Mouse (Mus musculus): ENCODE results near the gene Adss.

Gene Adss

DNA sequence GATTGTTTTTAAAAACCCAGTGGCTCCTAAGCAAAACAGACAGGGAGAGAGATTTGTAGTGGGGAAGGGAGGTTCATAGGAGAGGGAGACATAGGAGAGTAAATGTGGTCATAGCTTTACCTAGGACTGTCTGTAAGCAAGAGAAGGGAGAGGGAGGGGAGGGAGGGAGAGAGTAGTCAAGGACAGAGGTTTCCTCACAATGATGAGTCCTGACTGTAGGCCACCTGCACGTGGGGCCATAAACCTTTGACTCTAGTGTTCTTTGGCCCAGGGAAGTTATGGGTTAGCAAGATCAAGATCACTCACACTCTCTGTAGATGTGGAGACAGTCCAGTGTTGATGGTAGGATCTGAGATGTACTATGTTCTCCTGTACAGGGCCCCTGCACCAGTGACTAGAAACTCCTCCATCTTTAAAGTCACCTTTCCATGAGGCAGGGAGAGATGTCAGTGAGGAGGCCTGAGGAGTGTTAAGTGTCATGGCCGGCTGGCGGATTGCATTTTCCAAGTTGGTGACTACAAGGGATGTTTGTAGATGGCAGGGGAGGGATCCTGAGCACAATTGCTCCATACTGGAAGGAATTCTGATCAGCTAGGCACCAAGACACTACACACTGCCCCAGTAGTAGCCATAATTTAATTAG is 68.3 kb downstream of the Adss start:
- no peak for DNase-seq

DNA sequence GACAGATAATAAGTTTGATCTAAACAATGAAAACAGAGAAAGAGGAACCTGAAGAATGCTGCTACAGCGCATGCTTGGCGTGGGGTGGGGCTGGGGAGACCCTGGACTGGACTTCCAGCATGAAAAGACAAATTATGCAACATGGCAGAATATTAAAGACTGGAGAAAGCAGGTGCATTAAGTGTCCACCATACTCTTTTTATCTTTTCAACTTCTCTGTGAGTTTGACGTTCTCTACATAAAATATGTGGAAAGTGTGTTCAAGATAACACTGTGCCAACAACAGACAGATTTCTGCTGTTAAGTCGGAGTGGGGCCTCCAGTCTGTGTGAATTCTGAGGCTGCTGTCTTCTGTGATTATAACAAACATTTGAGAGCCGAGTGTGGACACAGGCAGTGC is 69.4 kb downstream of the Adss start:
- DNase-seq: no peak

DNA sequence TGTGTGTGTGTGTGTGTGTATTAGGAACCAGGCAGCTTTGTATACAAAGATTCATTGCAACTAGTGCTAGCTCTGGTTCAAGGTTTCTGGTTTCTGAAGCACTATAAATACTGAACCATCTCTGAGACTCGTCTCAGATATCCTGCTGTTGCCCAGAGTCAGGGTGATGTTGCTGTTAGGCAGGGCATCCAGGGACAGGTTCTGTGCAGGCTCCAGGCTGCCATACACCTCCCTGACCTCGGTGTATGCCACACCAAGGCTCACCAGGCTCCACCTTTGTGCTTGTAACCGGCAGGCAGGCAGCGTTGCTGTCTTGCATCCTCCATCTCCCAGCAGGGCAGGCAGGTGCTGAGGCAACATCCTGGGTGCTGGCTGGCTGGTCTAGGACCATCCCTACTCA is 72.5 kb downstream of the Adss start:
- DNase-seq: no peak

DNA sequence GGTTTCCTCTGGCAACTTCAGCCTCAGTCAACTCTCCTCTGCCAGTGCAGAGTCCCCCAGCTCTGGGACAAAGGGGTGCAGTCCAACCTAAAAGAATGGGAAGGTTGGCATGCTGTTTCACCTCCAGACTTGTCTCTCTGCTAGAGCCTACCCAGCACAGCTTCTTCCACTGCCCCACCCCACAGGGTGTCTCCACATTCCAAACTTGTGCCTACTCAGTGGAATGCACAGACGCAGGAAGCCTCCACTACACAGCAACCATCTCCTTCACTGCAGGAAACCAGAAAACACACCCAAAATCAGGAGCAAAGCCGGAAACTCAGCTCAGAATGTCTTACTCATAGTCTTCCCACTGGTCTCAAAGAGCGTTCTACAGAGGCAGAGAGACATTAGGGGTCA is 77.3 kb downstream of the Adss start:
- DNase-seq: no peak

DNA sequence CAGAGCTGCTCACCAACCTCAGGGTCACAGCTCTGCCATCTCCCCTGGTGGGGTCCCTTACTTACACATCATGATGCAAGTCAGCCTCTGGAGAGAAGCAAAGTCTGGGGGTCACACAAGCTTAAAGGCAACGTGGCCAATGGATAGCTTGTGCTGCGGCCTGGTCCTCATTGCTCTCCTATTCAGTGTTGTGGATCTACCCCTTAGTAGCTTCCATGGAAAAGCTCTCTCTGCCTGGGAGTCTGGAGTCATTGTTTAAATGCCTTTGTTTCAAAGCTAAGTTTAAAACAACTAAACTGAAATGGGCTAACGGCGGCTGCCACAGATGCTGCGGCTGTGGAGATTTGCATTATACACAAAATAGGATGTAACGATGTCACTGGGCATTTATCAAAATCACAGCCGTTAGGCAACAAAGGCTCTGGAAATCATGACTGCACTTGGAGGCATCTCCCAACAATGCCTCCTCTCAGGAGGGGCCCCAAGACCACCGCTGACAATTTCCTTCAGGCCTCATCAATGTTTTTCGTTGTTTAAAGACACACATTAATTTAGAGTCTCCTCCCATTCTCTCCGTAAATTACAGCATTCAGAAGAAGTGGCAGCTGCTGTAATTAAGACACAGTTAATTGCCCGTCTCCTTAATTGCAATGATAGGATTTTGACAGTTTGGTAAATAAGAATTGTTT is 77.8 kb downstream of the Adss start:
- DNase-seq: no peak

- no peak for DNase-seq
These were observed 79.1 kb downstream of the Adss start for GRCm38 (mm10) chr1:177717057-177717835.

GRCm38 (mm10) chr1:177716448-177716847 is 79.9 kb downstream of the Adss start:
- DNase-seq: peak; percentile 15

GRCm38 (mm10) chr1:177714397-177715012 is 81.8 kb downstream of the Adss start:
- DNase-seq: no peak

GRCm38 (mm10) chr1:177713635-177714396 is 82.5 kb downstream of the Adss start:
- no peak for DNase-seq

All from liver (tissue).